Mouse (Mus musculus): ENCODE results near the gene Grm6. TPM values are rescaled to one million over a fixed set of nuclear protein-coding genes. Genes with fewer than 3 reads are reported as not detected.

The Grm6 gene
- polyA plus RNA-seq (2015; fragmentation: Nextera tagmentation; extraction: Ambion mirVana) = not detected in 2 replicates

GRCm38 (mm10) chr11:50850177-50850735 is at the start of gene Grm6:
Gene Grm6 (plus strand): TSS chr11:50850685.

GRCm38 (mm10) chr11:50827010-50827953 is 23.2 kb upstream of the Grm6 start, which contains the start of gene Zfp354c:
Gene Zfp354c (minus strand): TSS chr11:50827724.

GRCm38 (mm10) chr11:50841023-50841735 is 9.3 kb upstream of the Grm6 start, which contains the start of gene Zfp879:
Gene Zfp879 (minus strand): TSS chr11:50841552.

GRCm38 (mm10) chr11:50887390-50888128 is 37.1 kb downstream of the Grm6 start, which contains the start of gene Zfp454:
Gene Zfp454 (minus strand): TSS chr11:50887651.

Other genes with a start within 250 kb of the Grm6 start
- gene Adamts2, start 248.6 kb upstream of the Grm6 start, polyA plus RNA-seq (2015; fragmentation: Nextera tagmentation; extraction: Ambion mirVana) = 5.2 and 7.4 TPM in 2 replicates
- 27.4 and 34.4 TPM in 2 replicates for gene Zfp354c, start 23.0 kb upstream of the Grm6 start, polyA plus RNA-seq (2015; fragmentation: Nextera tagmentation; extraction: Ambion mirVana)
- gene Zfp879, start 9.1 kb upstream of the Grm6 start, polyA plus RNA-seq (2015; fragmentation: Nextera tagmentation; extraction: Ambion mirVana) = 0.98 and 1.3 TPM in 2 replicates
- 7.0 and 9.1 TPM in 2 replicates for gene Zfp454, start 37.0 kb downstream of the Grm6 start, polyA plus RNA-seq (2015; fragmentation: Nextera tagmentation; extraction: Ambion mirVana)
- 23.1 and 25.9 TPM in 2 replicates for gene Zfp2, start 65.5 kb downstream of the Grm6 start, polyA plus RNA-seq (2015; fragmentation: Nextera tagmentation; extraction: Ambion mirVana)
- 3.9 and 4.2 TPM in 2 replicates for gene Zfp354b, start 80.9 kb downstream of the Grm6 start, polyA plus RNA-seq (2015; fragmentation: Nextera tagmentation; extraction: Ambion mirVana)
- gene 4933414I15Rik, start 93.1 kb downstream of the Grm6 start, polyA plus RNA-seq (2015; fragmentation: Nextera tagmentation; extraction: Ambion mirVana) = not detected in 2 replicates
- gene Prop1, start 103.1 kb downstream of the Grm6 start, polyA plus RNA-seq (2015; fragmentation: Nextera tagmentation; extraction: Ambion mirVana) = not detected in 2 replicates
- not detected in 2 replicates for gene Olfr1378, start 115.8 kb downstream of the Grm6 start, polyA plus RNA-seq (2015; fragmentation: Nextera tagmentation; extraction: Ambion mirVana)
- gene Olfr1377, start 131.3 kb downstream of the Grm6 start, polyA plus RNA-seq (2015; fragmentation: Nextera tagmentation; extraction: Ambion mirVana) = not detected in 2 replicates
- gene Olfr51, start 152.9 kb downstream of the Grm6 start, polyA plus RNA-seq (2015; fragmentation: Nextera tagmentation; extraction: Ambion mirVana) = not detected in 2 replicates
- gene Olfr54, start 163.6 kb downstream of the Grm6 start, polyA plus RNA-seq (2015; fragmentation: Nextera tagmentation; extraction: Ambion mirVana) = not detected in 2 replicates
- gene Olfr1375, start 197.4 kb downstream of the Grm6 start, polyA plus RNA-seq (2015; fragmentation: Nextera tagmentation; extraction: Ambion mirVana) = not detected in 2 replicates
- gene Zfp354a, start 208.6 kb downstream of the Grm6 start, polyA plus RNA-seq (2015; fragmentation: Nextera tagmentation; extraction: Ambion mirVana) = 8.6 and 11.6 TPM in 2 replicates